Mouse (Mus musculus) intestine, embryonic 16.5 days (tissue): Measurements from ENCODE around the gene 1810049J17Rik. TPM values are rescaled to one million over a fixed set of nuclear protein-coding genes. Genes with fewer than 3 reads are reported as not detected.

ENCODE experiments used
- ATAC-seq: fragments of 200-750 bp; cut with Nextera tagmentation; 2 replicates; pipeline ENCODE4 v1.8.0; 2017; ENCODE audit warnings: moderate TSS enrichment, moderate library complexity
- H3K27ac ChIP-seq: fragments of 300-500 bp; sonication (generic); 2 replicates; pipeline ENCODE4 v1.5.1; 2014; ENCODE audit warnings: mild to moderate bottlenecking, low read length
- H3K27me3 ChIP-seq: fragments of 300-500 bp; sonication (generic); replicated peaks from 2 replicates; pipeline ENCODE4 v1.6.1; 2014; ENCODE audit warnings: low read length, control low read depth, mixed read lengths; ENCODE audit not compliant: control insufficient read depth, insufficient read depth
- H3K36me3 ChIP-seq: fragments of 300-500 bp; sonication (generic); 2 replicates; pipeline ENCODE4 v1.6.1; 2014; ENCODE audit warnings: low read length, control low read depth; ENCODE audit not compliant: control insufficient read depth, insufficient read depth
- H3K4me1 ChIP-seq: fragments of 300-500 bp; sonication (generic); 2 replicates; pipeline ENCODE4 v1.6.1; 2014; ENCODE audit warnings: low read length, control low read depth, mixed read lengths; ENCODE audit not compliant: control insufficient read depth, insufficient read depth
- H3K4me2 ChIP-seq: fragments of 300-500 bp; sonication (generic); 2 replicates; pipeline ENCODE4 v1.6.1; 2014; ENCODE audit warnings: low read depth, low read length, control low read depth
- H3K4me3 ChIP-seq: fragments of 300-500 bp; sonication (generic); 2 replicates; pipeline ENCODE4 v1.5.1; 2014; ENCODE audit warnings: mild to moderate bottlenecking, low read length
- H3K9ac ChIP-seq: fragments of 300-500 bp; sonication (generic); 2 replicates; pipeline ENCODE4 v1.6.1; 2014; ENCODE audit warnings: low read depth, low read length
- H3K9me3 ChIP-seq: fragments of 300-500 bp; sonication (generic); 2 replicates; pipeline ENCODE4 v1.6.1; 2016; ENCODE audit warnings: low read length, control low read depth; ENCODE audit not compliant: control insufficient read depth
- WGBS: fragments of 180-500 bp; shearing (Covaris S2); extraction: QIAGEN DNeasy Blood & Tissue Kit; methylation state at CpG from one replicate; pipeline ENCODE4 v1.1.7; 2014; 5-methylcytosine and 5-hydroxymethylcytosine counted together
- polyA plus RNA-seq: library from polyadenylated mRNA; unstranded; fragments of >200 nt; fragmentation: Nextera tagmentation; extraction: Ambion mirVana; gene quantifications from 2 replicates; pipeline ENCODE4 v1.2.1, GENCODE M21; 2015

1810049J17Rik gene
- polyA plus RNA-seq, 1 experiment from 2014 or later, result 2.1 TPM

GRCm38 (mm10) chr15:12334381-12334780 lies 12.7 kb upstream of the 1810049J17Rik start:
- no peak for ATAC-seq
- Histone ChIP-seq H3K27me3 (no peaks in the 10 kb centered on the region), H3K27ac (no peak overlapping the region), H3K36me3 (no peaks in the 10 kb centered on the region), H3K9ac (no peak overlapping the region), H3K9me3 (no peaks in the 10 kb centered on the region), H3K4me3 (no peak overlapping the region), H3K4me1 (peaks cover 13% of the 10 kb centered on the region), H3K4me2 (no peak overlapping the region)
- 85% methylated on average over 4 of the region's 4 CpGs for WGBS

- ATAC-seq, result peak; percentile 26; the same call in 1 of the 2 replicates
- Histone ChIP-seq H3K27me3 (no peaks in the 10 kb centered on the region), H3K27ac (no peak overlapping the region), H3K4me3 (no peak overlapping the region), H3K36me3 (no peaks in the 10 kb centered on the region), H3K9ac (no peak overlapping the region), H3K9me3 (no peaks in the 10 kb centered on the region), H3K4me2 (no peak overlapping the region), H3K4me1 (peaks cover 13% of the 10 kb centered on the region)
- WGBS, result 46% methylated on average over 1 of the region's 1 CpGs
These were observed 9.6 kb upstream of the 1810049J17Rik start for GRCm38 (mm10) chr15:12331300-12331699.

- Histone ChIP-seq H3K27ac (peak overlapping the region; percentile 27; the same call in 1 of the 2 replicates), H3K4me3 (no peak overlapping the region), H3K4me2 (no peak overlapping the region), H3K36me3 (no peaks in the 10 kb centered on the region), H3K27me3 (no peaks in the 10 kb centered on the region), H3K4me1 (peaks cover 13% of the 10 kb centered on the region), H3K9me3 (no peaks in the 10 kb centered on the region), H3K9ac (no peak overlapping the region)
- ATAC-seq, result peak; percentile 42; the same call in 1 of the 2 replicates
These were observed 9.2 kb upstream of the 1810049J17Rik start for GRCm38 (mm10) chr15:12330892-12331291.

- WGBS, result 81% methylated on average over 3 of the region's 3 CpGs
These were observed 8.7 kb upstream of the 1810049J17Rik start for GRCm38 (mm10) chr15:12330389-12330788.

GRCm38 (mm10) chr15:12324326-12324725 lies 2.6 kb upstream of the 1810049J17Rik start:
- no peaks in the 10 kb centered on the region for H3K27me3 ChIP-seq
- H3K36me3 ChIP-seq, result no peaks in the 10 kb centered on the region
- no peaks in the 10 kb centered on the region for H3K9me3 ChIP-seq
- H3K4me1 ChIP-seq, result peaks cover 11% of the 10 kb centered on the region
- H3K4me3 ChIP-seq, result no peak overlapping the region
- WGBS, result 96% methylated on average over 1 of the region's 1 CpGs
- no peak for ATAC-seq
- H3K27ac ChIP-seq, result no peak overlapping the region
- H3K9ac ChIP-seq, result no peak overlapping the region
- H3K4me2 ChIP-seq, result no peak overlapping the region

More at GRCm38 (mm10) chr15:12330389-12330788, 8.7 kb upstream of the 1810049J17Rik start:
- no peak overlapping the region for H3K9ac ChIP-seq
- H3K4me3 ChIP-seq, result no peak overlapping the region
- no peaks in the 10 kb centered on the region for H3K9me3 ChIP-seq
- no peaks in the 10 kb centered on the region for H3K36me3 ChIP-seq
- H3K4me1 ChIP-seq, result peaks cover 13% of the 10 kb centered on the region
- H3K27ac ChIP-seq, result no peak overlapping the region
- H3K27me3 ChIP-seq, result no peaks in the 10 kb centered on the region
- no peak overlapping the region for H3K4me2 ChIP-seq
- ATAC-seq, result no peak

- no peak overlapping the region for H3K27ac ChIP-seq
These were observed 1.1 kb upstream of the 1810049J17Rik start for GRCm38 (mm10) chr15:12322676-12323402.

GRCm38 (mm10) chr15:12321091-12321787 lies 460 bp downstream of the 1810049J17Rik start, which contains the start of gene Golph3:
TSS of gene Golph3 (plus strand) at chr15:12321450.
- peak; percentile 96 for ATAC-seq
- H3K9me3 ChIP-seq, result no peaks in the 10 kb centered on the region
- peaks cover 11% of the 10 kb centered on the region for H3K4me1 ChIP-seq
- no peaks in the 10 kb centered on the region for H3K36me3 ChIP-seq
- H3K27me3 ChIP-seq, result no peaks in the 10 kb centered on the region
- peak within 1 kb of the TSS; percentile 99 for H3K9ac ChIP-seq
- peak within 1 kb of the TSS; percentile 83 for H3K4me2 ChIP-seq
- under 1% methylated on average over 74 of the region's 74 CpGs for WGBS
- H3K27ac ChIP-seq, result peak within 1 kb of the TSS; percentile 95
- peak within 1 kb of the TSS; percentile 98 for H3K4me3 ChIP-seq

More at GRCm38 (mm10) chr15:12322676-12323402, 1.1 kb upstream of the 1810049J17Rik start:
- 11% methylated on average over 9 of the region's 9 CpGs for WGBS
- no peak for ATAC-seq
- Histone ChIP-seq H3K36me3 (no peaks in the 10 kb centered on the region), H3K4me2 (peak overlapping the region; percentile 83), H3K4me1 (peaks cover 11% of the 10 kb centered on the region), H3K9ac (peak overlapping the region; percentile 99), H3K27me3 (no peaks in the 10 kb centered on the region), H3K9me3 (no peaks in the 10 kb centered on the region), H3K4me3 (peak overlapping the region; percentile 98)

- Histone ChIP-seq H3K9me3 (no peaks in the 10 kb centered on the region), H3K4me2 (peak overlapping the region; percentile 72), H3K36me3 (no peaks in the 10 kb centered on the region), H3K9ac (peak overlapping the region; percentile 79), H3K27ac (peak overlapping the region; percentile 74; the same call in 1 of the 2 replicates), H3K4me1 (peaks cover 11% of the 10 kb centered on the region), H3K4me3 (peak overlapping the region; percentile 98), H3K27me3 (no peaks in the 10 kb centered on the region)
- WGBS, result 3% methylated on average over 22 of the region's 22 CpGs
- ATAC-seq, result no peak
These were observed 1.1 kb downstream of the 1810049J17Rik start for GRCm38 (mm10) chr15:12320441-12321090.

- no peak overlapping the region for H3K9ac ChIP-seq
- H3K4me2 ChIP-seq, result 0 out of 2 replicates have a peak overlapping the region, but pooled peaks have one; percentile 72
These were observed 1.8 kb downstream of the 1810049J17Rik start for GRCm38 (mm10) chr15:12319889-12320288.

More at GRCm38 (mm10) chr15:12319889-12320288, 1.8 kb downstream of the 1810049J17Rik start:
- Histone ChIP-seq H3K4me3 (no peak overlapping the region), H3K4me1 (peaks cover 11% of the 10 kb centered on the region), H3K27me3 (no peaks in the 10 kb centered on the region), H3K36me3 (no peaks in the 10 kb centered on the region), H3K9me3 (no peaks in the 10 kb centered on the region), H3K27ac (no peak overlapping the region)
- 50% methylated on average over 5 of the region's 5 CpGs for WGBS
- ATAC-seq, result no peak
